Mouse (Mus musculus): ENCODE measurements around the gene Rab5c. TPM values are rescaled to one million over a fixed set of nuclear protein-coding genes. Genes with fewer than 3 reads are reported as not detected.
A peak's percentile ranks its signal among the peaks of the same experiment; 100 is the strongest.

Gene Rab5c
- polyA plus RNA-seq, 1 experiment: 350 TPM

- Histone ChIP-seq H3K4me1 (ENCODE audit: control insufficient read depth, insufficient read depth, insufficient read length, low read length) (peaks cover 15% of the 10 kb centered on the region), H3K27ac (ENCODE audit: insufficient read depth, low read depth, low read length) (0 out of 2 replicates have a peak overlapping the region, but pooled peaks have one; percentile 14), H3K36me3 (ENCODE audit: control insufficient read depth, insufficient read depth, low read length) (peaks cover 17% of the 10 kb centered on the region; the same call in 1 of the 2 replicates), H3K4me3 (ENCODE audit: low read depth, low read length) (peak overlapping the region; percentile 52), H3K27me3 (ENCODE audit: control insufficient read depth, insufficient read depth, low read length) (no peaks in the 10 kb centered on the region)
- 50% methylated on average over 11 of the region's 11 CpGs for WGBS
- TF ChIP-seq CTCF (IDR thresholded peaks at IDR 0.05; ENCODE audit: extremely low read depth, insufficient read length, insufficient replicate concordance, low read depth, low read length): no peak
- no peak for TF ChIP-seq POLR2A (IDR thresholded peaks at IDR 0.05; ENCODE audit: low read depth, low read length)
Measured at GRCm38 (mm10) chr11:100703366-100703765, 34.6 kb downstream of the Rab5c start.

- 47% methylated on average over 7 of the region's 7 CpGs for WGBS
- Histone ChIP-seq H3K27me3 (ENCODE audit: control insufficient read depth, insufficient read depth, low read length) (no peaks in the 10 kb centered on the region), H3K27ac (ENCODE audit: insufficient read depth, low read depth, low read length) (0 out of 2 replicates have a peak overlapping the region, but pooled peaks have one; percentile 14), H3K36me3 (ENCODE audit: control insufficient read depth, insufficient read depth, low read length) (peaks cover 14% of the 10 kb centered on the region; the same call in 1 of the 2 replicates), H3K4me3 (ENCODE audit: low read depth, low read length) (peak overlapping the region; percentile 52), H3K4me1 (ENCODE audit: control insufficient read depth, insufficient read depth, insufficient read length, low read length) (peaks cover 15% of the 10 kb centered on the region)
- TF ChIP-seq CTCF (IDR thresholded peaks at IDR 0.05; ENCODE audit: extremely low read depth, insufficient read length, insufficient replicate concordance, low read depth, low read length): no peak
- TF ChIP-seq POLR2A (IDR thresholded peaks at IDR 0.05; ENCODE audit: low read depth, low read length): no peak
Measured at GRCm38 (mm10) chr11:100702906-100703305, 35.1 kb downstream of the Rab5c start.

- peak overlapping the region; percentile 52; the same call in 1 of the 2 replicates for H3K4me3 ChIP-seq (ENCODE audit: low read depth, low read length)
- H3K27me3 ChIP-seq (ENCODE audit: control insufficient read depth, insufficient read depth, low read length): no peaks in the 10 kb centered on the region
- H3K36me3 ChIP-seq (ENCODE audit: control insufficient read depth, insufficient read depth, low read length): peaks cover 13% of the 10 kb centered on the region; the same call in 1 of the 2 replicates
- H3K4me1 ChIP-seq (ENCODE audit: control insufficient read depth, insufficient read depth, insufficient read length, low read length): peaks cover 15% of the 10 kb centered on the region
- TF ChIP-seq POLR2A (IDR thresholded peaks at IDR 0.05; ENCODE audit: low read depth, low read length) (no peak), CTCF (IDR thresholded peaks at IDR 0.05; ENCODE audit: extremely low read depth, insufficient read length, insufficient replicate concordance, low read depth, low read length) (peak; percentile 76; the same call in 1 of the 2 replicates)
- 39% methylated on average over 19 of the region's 19 CpGs for WGBS
- 0 out of 2 replicates have a peak overlapping the region, but pooled peaks have one; percentile 14 for H3K27ac ChIP-seq (ENCODE audit: insufficient read depth, low read depth, low read length)
Measured at GRCm38 (mm10) chr11:100702081-100702851, 35.7 kb downstream of the Rab5c start.

GRCm38 (mm10) chr11:100701301-100701700, 36.7 kb downstream of the Rab5c start:
- no peaks in the 10 kb centered on the region for H3K27me3 ChIP-seq (ENCODE audit: control insufficient read depth, insufficient read depth, low read length)
- peak overlapping the region; percentile 51 for H3K4me3 ChIP-seq (ENCODE audit: low read depth, low read length)
- TF ChIP-seq POLR2A (IDR thresholded peaks at IDR 0.05; ENCODE audit: low read depth, low read length) (no peak), CTCF (IDR thresholded peaks at IDR 0.05; ENCODE audit: extremely low read depth, insufficient read length, insufficient replicate concordance, low read depth, low read length) (no peak)
- peaks cover 15% of the 10 kb centered on the region for H3K4me1 ChIP-seq (ENCODE audit: control insufficient read depth, insufficient read depth, insufficient read length, low read length)
- 17% methylated on average over 14 of the region's 14 CpGs for WGBS
- no peak overlapping the region for H3K27ac ChIP-seq (ENCODE audit: insufficient read depth, low read depth, low read length)
- H3K36me3 ChIP-seq (ENCODE audit: control insufficient read depth, insufficient read depth, low read length): peaks cover 10% of the 10 kb centered on the region; the same call in 1 of the 2 replicates

GRCm38 (mm10) chr11:100700710-100701109, 37.3 kb downstream of the Rab5c start:
- Histone ChIP-seq H3K27me3 (ENCODE audit: control insufficient read depth, insufficient read depth, low read length) (no peaks in the 10 kb centered on the region), H3K4me3 (ENCODE audit: low read depth, low read length) (no peak overlapping the region), H3K4me1 (ENCODE audit: control insufficient read depth, insufficient read depth, insufficient read length, low read length) (peaks cover 15% of the 10 kb centered on the region), H3K27ac (ENCODE audit: insufficient read depth, low read depth, low read length) (no peak overlapping the region), H3K36me3 (ENCODE audit: control insufficient read depth, insufficient read depth, low read length) (peaks cover 10% of the 10 kb centered on the region; the same call in 1 of the 2 replicates)
- TF ChIP-seq CTCF (IDR thresholded peaks at IDR 0.05; ENCODE audit: extremely low read depth, insufficient read length, insufficient replicate concordance, low read depth, low read length) (no peak), POLR2A (IDR thresholded peaks at IDR 0.05; ENCODE audit: low read depth, low read length) (no peak)
- 80% methylated on average over 3 of the region's 3 CpGs for whole genome bisulfite sequencing

- WGBS: 84% methylated on average over 7 of the region's 7 CpGs
- Histone ChIP-seq H3K36me3 (ENCODE audit: control insufficient read depth, insufficient read depth, low read length) (peaks cover 4% of the 10 kb centered on the region; the same call in 1 of the 2 replicates), H3K4me3 (ENCODE audit: low read depth, low read length) (no peak overlapping the region), H3K4me1 (ENCODE audit: control insufficient read depth, insufficient read depth, insufficient read length, low read length) (peaks cover 2% of the 10 kb centered on the region), H3K27me3 (ENCODE audit: control insufficient read depth, insufficient read depth, low read length) (no peaks in the 10 kb centered on the region), H3K27ac (ENCODE audit: insufficient read depth, low read depth, low read length) (no peak overlapping the region)
- no peak for TF ChIP-seq POLR2A (IDR thresholded peaks at IDR 0.05; ENCODE audit: low read depth, low read length)
Measured at GRCm38 (mm10) chr11:100697921-100698320, 40.1 kb downstream of the Rab5c start.

- peaks cover 4% of the 10 kb centered on the region; the same call in 1 of the 2 replicates for H3K36me3 ChIP-seq (ENCODE audit: control insufficient read depth, insufficient read depth, low read length)
- WGBS: 36% methylated on average over 5 of the region's 5 CpGs
- no peak overlapping the region for H3K27ac ChIP-seq (ENCODE audit: insufficient read depth, low read depth, low read length)
Measured at GRCm38 (mm10) chr11:100694926-100695325, 43.1 kb downstream of the Rab5c start.

More at GRCm38 (mm10) chr11:100694926-100695325, 43.1 kb downstream of the Rab5c start:
- H3K27me3 ChIP-seq (ENCODE audit: control insufficient read depth, insufficient read depth, low read length): no peaks in the 10 kb centered on the region
- TF ChIP-seq CTCF (IDR thresholded peaks at IDR 0.05; ENCODE audit: extremely low read depth, insufficient read length, insufficient replicate concordance, low read depth, low read length): peak; percentile 84; the same call in 1 of the 2 replicates
- no peak for TF ChIP-seq POLR2A (IDR thresholded peaks at IDR 0.05; ENCODE audit: low read depth, low read length)
- H3K4me1 ChIP-seq (ENCODE audit: control insufficient read depth, insufficient read depth, insufficient read length, low read length): peaks cover 6% of the 10 kb centered on the region; the same call in 1 of the 2 replicates
- no peak overlapping the region for H3K4me3 ChIP-seq (ENCODE audit: low read depth, low read length)

Data from small intestine, adult 2 months (tissue).